Mouse (Mus musculus) MEL (cell line): ENCODE measurements around the gene B830017H08Rik. TPM values are rescaled to one million over a fixed set of nuclear protein-coding genes. Genes with fewer than 3 reads are reported as not detected.

Experiments used
- DNase-seq: peaks from one replicate; pipeline ENCODE4 v3.0.0; 2011; ENCODE audit warnings: low read depth, low spot score
- H3K27ac ChIP-seq: 2 replicates; pipeline ENCODE4 v1.5.1; 2012; ENCODE audit warnings: low read depth, mild to moderate bottlenecking, control low read depth, low read length, moderate library complexity; ENCODE audit not compliant: control insufficient read depth
- H3K27me3 ChIP-seq, 2 experiments: fragments of 150-350 bp in 1 of 2; sonication (generic) in 1 of 2; 2 replicates each; pipeline ENCODE4 v1.6.1; 2012; ENCODE audit warnings: low read length in 2 of 2, mild to moderate bottlenecking in 2 of 2, improper control_type of control experiment in 1 of 2, moderate library complexity in 1 of 2; ENCODE audit not compliant: insufficient read depth in 2 of 2, control insufficient read depth in 1 of 2
- H3K36me3 ChIP-seq, 2 experiments: 2 replicates each; pipeline ENCODE4 v1.6.1; 2012 to 2014; ENCODE audit warnings: low read length in 2 of 2, improper control_type of control experiment in 1 of 2, inconsistent platforms in 1 of 2, mild to moderate bottlenecking in 1 of 2; ENCODE audit not compliant: insufficient read depth in 2 of 2, control insufficient read depth in 1 of 2
- H3K4me1 ChIP-seq, 2 experiments: fragments of 150-350 bp in 1 of 2; sonication (generic) in 1 of 2; 2 replicates each; pipeline ENCODE4 v1.6.1; 2012; ENCODE audit warnings: low read length in 2 of 2, improper control_type of control experiment in 1 of 2, mild to moderate bottlenecking in 1 of 2; ENCODE audit not compliant: insufficient read depth in 2 of 2, control insufficient read depth in 1 of 2
- H3K4me3 ChIP-seq, 2 experiments: fragments of 150-350 bp in 1 of 2; sonication (generic) in 1 of 2; 2 replicates each; pipeline ENCODE4 v1.5.1; 2012; ENCODE audit warnings: low read depth in 2 of 2, low read length in 2 of 2, mild to moderate bottlenecking in 2 of 2, moderate library complexity in 2 of 2, control low read depth in 1 of 2, improper control_type of control experiment in 1 of 2; ENCODE audit not compliant: control insufficient read depth in 1 of 2, insufficient read depth in 1 of 2
- H3K79me2 ChIP-seq: 2 replicates; pipeline ENCODE4 v1.6.1; 2012; ENCODE audit warnings: mild to moderate bottlenecking, low read length, moderate library complexity; ENCODE audit not compliant: control insufficient read depth, poor library complexity, insufficient read depth
- H3K9ac ChIP-seq: 2 replicates; pipeline ENCODE4 v1.6.1; 2012; ENCODE audit warnings: low read depth, mild to moderate bottlenecking, control low read depth, low read length, moderate library complexity; ENCODE audit not compliant: control insufficient read depth, poor library complexity, severe bottlenecking
- H3K9me3 ChIP-seq: fragments of 150-350 bp; sonication (generic); replicated peaks from 2 replicates; pipeline ENCODE4 v1.6.1; 2012; ENCODE audit warnings: mild to moderate bottlenecking, low read length, improper control_type of control experiment, moderate library complexity; ENCODE audit not compliant: insufficient read depth
- BHLHE40 ChIP-seq: IDR thresholded peaks from 2 replicates; pipeline ENCODE4 v1.6.1; 2012; ENCODE audit warnings: low read depth, mild to moderate bottlenecking, inconsistent platforms, low read length, improper control_type of control experiment, borderline replicate concordance
- CHD2 ChIP-seq: IDR thresholded peaks from 2 replicates; pipeline ENCODE4 v1.6.1; 2011; ENCODE audit warnings: low read length, improper control_type of control experiment
- CTCF ChIP-seq, 3 experiments: IDR thresholded peaks in 2 of 3; conservative IDR thresholded peaks in 1 of 3; 2 replicates each; pipeline ENCODE4 v1.5.1; 2011 to 2012; ENCODE audit warnings: low read length in 3 of 3, low read depth in 2 of 3, mild to moderate bottlenecking in 2 of 3, improper control_type of control experiment in 1 of 3, inconsistent platforms in 1 of 3, mixed read lengths in 1 of 3, moderate library complexity in 1 of 3; ENCODE audit not compliant: control insufficient read depth in 1 of 3, insufficient read depth in 1 of 3, poor library complexity in 1 of 3, severe bottlenecking in 1 of 3
- EP300 ChIP-seq, 2 experiments: IDR thresholded peaks; 2 replicates each; pipeline ENCODE4 v1.6.1; 2011; ENCODE audit warnings: improper control_type of control experiment in 2 of 2, low read length in 2 of 2, low read depth in 1 of 2, mild to moderate bottlenecking in 1 of 2
- GABPA ChIP-seq: IDR thresholded peaks from 2 replicates; pipeline ENCODE4 v1.6.1; 2012; ENCODE audit warnings: low read depth, mild to moderate bottlenecking, inconsistent platforms, low read length, improper control_type of control experiment, moderate library complexity
- HCFC1 ChIP-seq: IDR thresholded peaks from 2 replicates; pipeline ENCODE4 v1.6.1; 2012; ENCODE audit warnings: low read depth, mild to moderate bottlenecking, inconsistent platforms, low read length, improper control_type of control experiment, moderate library complexity
- KAT2A ChIP-seq: conservative IDR thresholded peaks from 2 replicates; pipeline ENCODE4 v1.6.1; 2012; ENCODE audit warnings: low read depth, low read length, improper control_type of control experiment, inconsistent platforms
- MAFK ChIP-seq: IDR thresholded peaks from 2 replicates; pipeline ENCODE4 v1.6.1; 2011; ENCODE audit warnings: low read depth, mild to moderate bottlenecking, low read length, improper control_type of control experiment, borderline replicate concordance
- MAX ChIP-seq: IDR thresholded peaks from 2 replicates; pipeline ENCODE4 v1.6.1; 2011; ENCODE audit warnings: low read length, improper control_type of control experiment
- MAZ ChIP-seq: IDR thresholded peaks from 2 replicates; pipeline ENCODE4 v1.6.1; 2012; ENCODE audit warnings: low read depth, mild to moderate bottlenecking, inconsistent platforms, low read length, improper control_type of control experiment
- MXI1 ChIP-seq: IDR thresholded peaks from 2 replicates; pipeline ENCODE4 v1.6.1; 2011; ENCODE audit warnings: mild to moderate bottlenecking, low read depth, low read length, improper control_type of control experiment
- MYB ChIP-seq: IDR thresholded peaks from 2 replicates; pipeline ENCODE4 v1.6.1; 2011; ENCODE audit warnings: mild to moderate bottlenecking, low read depth, low read length, improper control_type of control experiment
- MYC ChIP-seq: IDR thresholded peaks from 2 replicates; pipeline ENCODE4 v1.6.1; 2011; ENCODE audit warnings: low read depth, mild to moderate bottlenecking, low read length, improper control_type of control experiment, moderate library complexity
- NELFE ChIP-seq: IDR thresholded peaks from 2 replicates; pipeline ENCODE4 v1.6.1; 2011; ENCODE audit warnings: low read depth, low read length, improper control_type of control experiment
- POLR2A ChIP-seq, 2 experiments: IDR thresholded peaks; 2 replicates each; pipeline ENCODE4 v1.6.1; 2011 to 2012; ENCODE audit warnings: low read length in 2 of 2, mild to moderate bottlenecking in 2 of 2, control low read depth in 1 of 2, improper control_type of control experiment in 1 of 2, low read depth in 1 of 2, moderate library complexity in 1 of 2; ENCODE audit not compliant: control insufficient read depth in 1 of 2, insufficient read depth in 1 of 2, poor library complexity in 1 of 2
- POLR2AphosphoS5 ChIP-seq: IDR thresholded peaks from 2 replicates; pipeline ENCODE4 v1.6.1; 2012; ENCODE audit warnings: low read depth, borderline replicate concordance, mild to moderate bottlenecking, inconsistent platforms, low read length, moderate library complexity, mixed read lengths
- SIN3A ChIP-seq: IDR thresholded peaks from 2 replicates; pipeline ENCODE4 v1.6.1; 2012; ENCODE audit warnings: low read length, improper control_type of control experiment, inconsistent platforms
- SMC3 ChIP-seq: IDR thresholded peaks from 2 replicates; pipeline ENCODE4 v1.6.1; 2011; ENCODE audit warnings: low read depth, low read length, improper control_type of control experiment
- TBP ChIP-seq: IDR thresholded peaks from 2 replicates; pipeline ENCODE4 v1.8.0; 2011; ENCODE audit warnings: low read depth, low read length, improper control_type of control experiment
- TCF12 ChIP-seq: IDR thresholded peaks from 2 replicates; pipeline ENCODE4 v1.6.1; 2014; ENCODE audit warnings: low read depth, mild to moderate bottlenecking, inconsistent platforms, low read length, improper control_type of control experiment, moderate library complexity
- USF1 ChIP-seq: IDR thresholded peaks from 2 replicates; pipeline ENCODE4 v1.6.1; 2014; ENCODE audit warnings: low read depth, mild to moderate bottlenecking, inconsistent platforms, low read length, improper control_type of control experiment, moderate library complexity
- ZMIZ1 ChIP-seq: IDR thresholded peaks from 2 replicates; pipeline ENCODE4 v1.6.1; 2012; ENCODE audit warnings: low read depth, mild to moderate bottlenecking, inconsistent platforms, low read length, improper control_type of control experiment, moderate library complexity
- polyA plus RNA-seq, 2 experiments: library from polyadenylated mRNA; stranded (reverse) in 1 of 2; unstranded in 1 of 2; fragments of >175 nt in 1 of 2; fragments of >200 nt in 1 of 2; gene quantifications; 2 replicates each; pipeline versions ENCODE4 v1.2.1 to v1.2.4; 2012; ENCODE audit warnings: low replicate concordance in 2 of 2, low read depth in 1 of 2; ENCODE audit not compliant: insufficient read length in 2 of 2, insufficient read depth in 1 of 2, missing spikeins in 1 of 2
- total RNA-seq: library from RNA; depleted of rRNA; stranded (reverse); fragments of 300-350 nt; gene quantifications from 2 replicates; pipeline ENCODE4 v1.2.3, GENCODE M21; 2012

B830017H08Rik gene
- total and polyA plus RNA-seq, 3 experiments: 0.06 TPM; not detected in 2

DNA sequence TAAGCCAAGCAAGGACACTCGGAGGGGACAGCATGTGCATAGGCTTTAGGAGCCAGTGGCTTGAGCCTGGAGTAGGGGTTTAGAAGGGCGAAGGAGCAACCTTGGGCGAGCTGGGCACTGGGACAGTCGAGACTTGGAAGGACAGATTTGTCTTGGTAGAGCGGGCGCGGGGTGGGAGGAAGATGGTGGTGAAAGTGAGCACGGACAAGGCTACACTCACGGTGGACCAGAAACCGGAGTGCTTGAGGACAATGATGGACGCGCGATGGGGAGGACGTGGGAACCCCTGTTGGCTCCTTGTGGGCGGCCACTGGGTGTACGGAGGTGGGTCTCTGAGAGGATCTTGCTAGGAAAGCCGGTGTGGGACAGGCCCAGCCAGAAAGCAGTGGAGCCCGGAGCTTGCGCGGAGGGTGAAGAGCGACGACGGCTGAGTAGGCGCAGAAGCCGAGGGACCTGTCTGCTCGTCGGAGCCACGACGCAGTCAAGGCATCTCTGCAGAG, 35.1 kb upstream of the B830017H08Rik start:
- Histone ChIP-seq H3K27ac (no peak overlapping the region), H3K79me2 (no peaks in the 10 kb centered on the region), H3K9ac (no peak overlapping the region), H3K9me3 (no peaks in the 10 kb centered on the region), H3K4me1 (no peaks in the 10 kb centered on the region), H3K36me3 (no peaks in the 10 kb centered on the region), H3K27me3 (no peaks in the 10 kb centered on the region), H3K4me3 (no peak overlapping the region)
- DNase-seq: no peak
- TF ChIP-seq HCFC1: no peak
- no peak for TF ChIP-seq SMC3
- TF ChIP-seq EP300 (IDR thresholded peaks at IDR 0.05; ENCODE audit: low read depth in 1 of 2, low read length in 2 of 2): no peak
- no peak for TF ChIP-seq ZMIZ1
- TF ChIP-seq MAFK: no peak
- TF ChIP-seq MAX: no peak
- no peak for TF ChIP-seq TCF12
- TF ChIP-seq MXI1: no peak
- no peak for TF ChIP-seq CHD2
- no peak for TF ChIP-seq NELFE
- no peak for TF ChIP-seq CTCF (IDR thresholded peaks at IDR 0.05 in 2 of 3, conservative IDR thresholded peaks at IDR 0.05 in 1 of 3; ENCODE audit: control insufficient read depth in 1 of 3, insufficient read depth in 1 of 3, low read depth in 2 of 3, low read length in 3 of 3, poor library complexity in 1 of 3, severe bottlenecking in 1 of 3)
- TF ChIP-seq SIN3A: no peak
- TF ChIP-seq POLR2A (IDR thresholded peaks at IDR 0.05; ENCODE audit: control insufficient read depth in 1 of 2, insufficient read depth in 1 of 2, low read depth in 1 of 2, low read length in 2 of 2, poor library complexity in 1 of 2): no peak
- no peak for TF ChIP-seq TBP
- no peak for TF ChIP-seq BHLHE40
- TF ChIP-seq USF1: no peak
- TF ChIP-seq MYC: no peak
- no peak for TF ChIP-seq GABPA

GRCm38 (mm10) chr16:17798321-17799180, 34.4 kb upstream of the B830017H08Rik start:
- TF ChIP-seq MYC (no peak), MAZ (no peak), CHD2 (no peak), KAT2A (no peak), POLR2AphosphoS5 (no peak), MYB (no peak)
- no peaks in the 10 kb centered on the region for H3K36me3 ChIP-seq
- H3K79me2 ChIP-seq: no peaks in the 10 kb centered on the region
- no peak for DNase-seq
- no peaks in the 10 kb centered on the region for H3K27me3 ChIP-seq
- no peak overlapping the region for H3K27ac ChIP-seq
- H3K4me1 ChIP-seq: no peaks in the 10 kb centered on the region
- H3K9ac ChIP-seq: no peak overlapping the region
- no peak overlapping the region for H3K4me3 ChIP-seq
- H3K9me3 ChIP-seq: no peaks in the 10 kb centered on the region
